17 mouse cellular contexts compared by ENCODE assay signal in the genomic region with DNA sequence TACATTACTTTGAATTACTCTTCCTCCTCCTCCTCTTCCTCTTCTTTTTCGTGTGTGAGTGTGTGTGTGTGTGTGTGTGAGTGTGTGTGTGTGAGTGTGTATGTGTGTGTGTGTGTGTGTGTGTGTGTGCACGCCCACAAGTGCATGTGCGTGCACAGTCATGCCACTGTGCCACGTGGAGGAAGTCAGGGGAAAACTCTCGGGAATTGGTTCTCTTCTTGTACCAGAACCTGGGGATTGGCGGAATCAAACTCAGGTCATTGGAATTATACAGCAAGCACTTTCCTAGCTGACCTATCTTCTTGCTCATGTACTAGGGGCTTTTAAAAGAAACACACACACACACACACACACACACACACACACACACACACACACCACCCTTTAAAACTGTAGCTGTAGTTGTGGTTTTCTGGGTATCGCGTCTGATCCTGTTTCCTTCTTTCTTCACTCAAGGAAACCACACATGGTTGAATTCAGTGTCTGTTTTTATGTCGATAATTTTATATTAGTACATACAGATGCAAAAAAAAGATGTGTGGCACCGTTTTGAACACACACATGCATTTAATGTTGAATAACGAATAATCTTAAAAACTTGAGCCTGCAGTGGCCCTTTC.
"Had no signal": no experiment of that assay in that cellular context is flagged by ENCODE, and none has a peak within 500 bp of the region (broad histone marks: within the 10 kb centered on the region; RNA-seq: fewer than 3 reads in every experiment).

No protein-coding gene starts in this region.

- H3K27ac ChIP-seq: limb, embryonic 10.5 days; liver, embryonic 12.5 days; lung, embryonic 15.5 days; macrophage; midbrain, embryonic 12.5 days; neural tube, embryonic 12.5 days had no signal

- H3K9ac ChIP-seq: liver, embryonic 12.5 days; lung, embryonic 15.5 days; midbrain, embryonic 12.5 days; neural tube, embryonic 12.5 days had no signal

- H3K9me3 ChIP-seq: limb, embryonic 10.5 days; liver, embryonic 12.5 days; lung, embryonic 15.5 days; midbrain, embryonic 12.5 days; neural tube, embryonic 12.5 days had no signal

- H3K36me3 ChIP-seq: limb, embryonic 10.5 days; liver, embryonic 12.5 days; lung, embryonic 15.5 days; midbrain, embryonic 12.5 days; neural tube, embryonic 12.5 days had no signal

- H3K4me1 ChIP-seq: liver, embryonic 12.5 days; lung, embryonic 15.5 days; neural tube, embryonic 12.5 days had no signal

- H3K4me3 ChIP-seq: limb, embryonic 10.5 days; liver, embryonic 12.5 days; lung, embryonic 15.5 days; midbrain, embryonic 12.5 days; myocyte; neural tube, embryonic 12.5 days had no signal

- H3K27me3 ChIP-seq: liver, embryonic 12.5 days; lung, embryonic 15.5 days had no signal

- H3K4me2 ChIP-seq: liver, embryonic 12.5 days; lung, embryonic 15.5 days; midbrain, embryonic 12.5 days; neural tube, embryonic 12.5 days had no signal

- DNase-seq: kidney, adult 11 months; kidney, postnatal 10 days; kidney, postnatal 4 days; lung, postnatal 14 days; retina, postnatal 1 day; right cerebral cortex, postnatal 4 days; spleen, adult 18-20 months; thymus, adult 18-20 months; thymus, postnatal 14 days had no signal

- ATAC-seq: inflammation-experienced regulatory T-cells, adult 6 months; liver, embryonic 12.5 days had no signal
